Mouse (Mus musculus) embryo, embryonic 11.5 days (tissue): ENCODE measurements around the gene Rapgef4.
"Not testable (repeated sequence)": the region's sequence is repeated elsewhere in the genome, so short reads cannot be mapped to it uniquely, and the experiment has no call there.

Source experiments
- DNase-seq: peaks from one replicate; pipeline ENCODE4 v3.0.0-alpha.2; 2012; ENCODE audit warnings: low read depth, low spot score

The Rapgef4 gene

GRCm38 (mm10) chr2:72026506-72026905 is 45.5 kb downstream of the Rapgef4 start:
- DNase-seq: no peak

GRCm38 (mm10) chr2:72029081-72029480 is 48.0 kb downstream of the Rapgef4 start:
- no peak for DNase-seq

GRCm38 (mm10) chr2:72029586-72030144 is 48.6 kb downstream of the Rapgef4 start:
- DNase-seq: no peak

- no peak for DNase-seq
Measured at GRCm38 (mm10) chr2:72031717-72032116, 50.7 kb downstream of the Rapgef4 start.

- DNase-seq: no peak
Measured at GRCm38 (mm10) chr2:72035616-72036015, 54.6 kb downstream of the Rapgef4 start.

- DNase-seq: no peak
Measured at GRCm38 (mm10) chr2:72037357-72037756, 56.3 kb downstream of the Rapgef4 start.

- DNase-seq: peak; percentile 76
Measured at GRCm38 (mm10) chr2:72038235-72038634, 57.2 kb downstream of the Rapgef4 start.

- no peak for DNase-seq
Measured at GRCm38 (mm10) chr2:72038651-72039251, 57.7 kb downstream of the Rapgef4 start.

GRCm38 (mm10) chr2:72039522-72040045 is 58.5 kb downstream of the Rapgef4 start:
- DNase-seq: no peak

GRCm38 (mm10) chr2:72041087-72041486 is 60.0 kb downstream of the Rapgef4 start:
- DNase-seq: no peak

GRCm38 (mm10) chr2:72042093-72042492 is 61.1 kb downstream of the Rapgef4 start:
- DNase-seq: no peak

GRCm38 (mm10) chr2:72044191-72044590 is 63.2 kb downstream of the Rapgef4 start:
- DNase-seq: no peak

GRCm38 (mm10) chr2:72045024-72045423 is 64.0 kb downstream of the Rapgef4 start:
- DNase-seq: no peak

- no peak for DNase-seq
Measured at GRCm38 (mm10) chr2:72045659-72046058, 64.6 kb downstream of the Rapgef4 start.

- no peak for DNase-seq
Measured at GRCm38 (mm10) chr2:72050451-72050850, 69.4 kb downstream of the Rapgef4 start.

- DNase-seq: no peak
Measured at GRCm38 (mm10) chr2:72054280-72054679, 73.2 kb downstream of the Rapgef4 start.

- DNase-seq: no peak
Measured at GRCm38 (mm10) chr2:72054736-72055135, 73.7 kb downstream of the Rapgef4 start.

GRCm38 (mm10) chr2:72055476-72055875 is 74.4 kb downstream of the Rapgef4 start:
- DNase-seq: no peak

GRCm38 (mm10) chr2:72056081-72056874 is 75.2 kb downstream of the Rapgef4 start:
- no peak for DNase-seq

GRCm38 (mm10) chr2:72062931-72063330 is 81.9 kb downstream of the Rapgef4 start:
- peak; percentile 22 for DNase-seq

- no peak for DNase-seq
Measured at GRCm38 (mm10) chr2:72068505-72068904, 87.5 kb downstream of the Rapgef4 start.

GRCm38 (mm10) chr2:72070086-72070485 is 89.0 kb downstream of the Rapgef4 start:
- DNase-seq: no peak

GRCm38 (mm10) chr2:72073121-72073520 is 92.1 kb downstream of the Rapgef4 start:
- not testable (repeated sequence) for DNase-seq
